Mouse (Mus musculus) embryonic facial prominence, embryonic 11.5 days (tissue): ENCODE measurements around the gene Dnajb7. TPM values are rescaled to one million over a fixed set of nuclear protein-coding genes. Genes with fewer than 3 reads are reported as not detected.
"Not testable (repeated sequence)": the region's sequence is repeated elsewhere in the genome, so short reads cannot be mapped to it uniquely, and the experiment has no call there.

Source experiments
- ATAC-seq: fragments of 200-750 bp; cut with Nextera tagmentation; replicated peaks from 2 replicates; pipeline ENCODE4 v1.8.0; 2017; ENCODE audit warnings: low read depth; ENCODE audit not compliant: insufficient number of reproducible peaks, low FRiP score, low TSS enrichment
- DNase-seq: peaks from one replicate; pipeline ENCODE4 v3.0.0-alpha.2; 2015; ENCODE audit warnings: low spot score
- H3K27ac ChIP-seq: fragments of 300-500 bp; sonication (generic); replicated peaks from 2 replicates; pipeline ENCODE4 v1.5.1; 2014; ENCODE audit warnings: mild to moderate bottlenecking, low read depth, low read length, control low read depth
- H3K27me3 ChIP-seq: fragments of 300-500 bp; sonication (generic); 2 replicates; pipeline ENCODE4 v1.6.1; 2014; ENCODE audit warnings: mild to moderate bottlenecking, low read length, moderate library complexity, mixed read lengths; ENCODE audit not compliant: control insufficient read depth, insufficient read depth
- H3K36me3 ChIP-seq: fragments of 300-500 bp; sonication (generic); replicated peaks from 2 replicates; pipeline ENCODE4 v1.6.1; 2014; ENCODE audit warnings: low read depth, mild to moderate bottlenecking, low read length, moderate library complexity, mixed read lengths; ENCODE audit not compliant: control insufficient read depth, insufficient read depth
- H3K4me1 ChIP-seq: fragments of 300-500 bp; sonication (generic); 2 replicates; pipeline ENCODE4 v1.6.1; 2014; ENCODE audit warnings: low read length, mixed read lengths; ENCODE audit not compliant: control insufficient read depth, insufficient read depth
- H3K4me2 ChIP-seq: fragments of 300-500 bp; sonication (generic); 2 replicates; pipeline ENCODE4 v1.6.1; 2014; ENCODE audit warnings: low read depth, mild to moderate bottlenecking, control low read depth, low read length, moderate library complexity
- H3K4me3 ChIP-seq: fragments of 300-500 bp; sonication (generic); 2 replicates; pipeline ENCODE4 v1.5.1; 2014; ENCODE audit warnings: low read depth, low read length, control low read depth
- H3K9ac ChIP-seq: fragments of 300-500 bp; sonication (generic); replicated peaks from 2 replicates; pipeline ENCODE4 v1.6.1; 2014; ENCODE audit warnings: mild to moderate bottlenecking, control low read depth, low read length
- H3K9me3 ChIP-seq: fragments of 300-500 bp; sonication (generic); replicated peaks from 2 replicates; pipeline ENCODE4 v1.6.1; 2016; ENCODE audit warnings: mild to moderate bottlenecking, low read length, inconsistent platforms, mixed read lengths; ENCODE audit not compliant: control insufficient read depth
- WGBS: fragments of 180-500 bp; shearing (Covaris S2); extraction: QIAGEN DNeasy Blood & Tissue Kit; methylation state at CpG from one replicate; pipeline ENCODE4 v1.1.7; 2014; 5-methylcytosine and 5-hydroxymethylcytosine counted together
- polyA plus RNA-seq: library from polyadenylated mRNA; unstranded; fragments of >200 nt; fragmentation: Nextera tagmentation; extraction: Ambion mirVana; gene quantifications from 2 replicates; pipeline ENCODE4 v1.2.1, GENCODE M21; 2014

Dnajb7 gene
- polyA plus RNA-seq, 1 experiment from 2014 or later = 0.45 TPM

- Histone ChIP-seq H3K4me3 (no peak overlapping the region), H3K27ac (no peak overlapping the region), H3K9me3 (no peaks in the 10 kb centered on the region), H3K4me2 (no peak overlapping the region), H3K27me3 (no peaks in the 10 kb centered on the region), H3K36me3 (no peaks in the 10 kb centered on the region), H3K4me1 (no peaks in the 10 kb centered on the region), H3K9ac (no peak overlapping the region)
- WGBS = 74% methylated on average over 1 of the region's 1 CpGs
- no peak for ATAC-seq
- DNase-seq = no peak
Measured at GRCm38 (mm10) chr15:81421454-81421853, 13.4 kb upstream of the Dnajb7 start.

GRCm38 (mm10) chr15:81418065-81418464, 10.0 kb upstream of the Dnajb7 start:
- 82% methylated on average over 4 of the region's 4 CpGs for WGBS
- no peaks in the 10 kb centered on the region for H3K4me1 ChIP-seq
- no peaks in the 10 kb centered on the region for H3K27me3 ChIP-seq
- DNase-seq (no peak), ATAC-seq (no peak)
- no peak overlapping the region for H3K27ac ChIP-seq
- H3K4me2 ChIP-seq = no peak overlapping the region
- H3K36me3 ChIP-seq = no peaks in the 10 kb centered on the region
- H3K9ac ChIP-seq = no peak overlapping the region
- H3K9me3 ChIP-seq = no peaks in the 10 kb centered on the region
- H3K4me3 ChIP-seq = no peak overlapping the region

- H3K27ac ChIP-seq, H3K4me1 ChIP-seq, H3K36me3 ChIP-seq, H3K27me3 ChIP-seq, H3K9me3 ChIP-seq, H3K4me3 ChIP-seq: not testable (repeated sequence)
- peak; percentile 75 for DNase-seq
- ATAC-seq = peak; percentile 85
- peak overlapping the region; percentile 47 for H3K9ac ChIP-seq
- WGBS = 5% methylated on average over 22 of the region's 22 CpGs
- H3K4me2 ChIP-seq = peak overlapping the region; percentile 33; the same call in 1 of the 2 replicates
Measured at GRCm38 (mm10) chr15:81416763-81417310, 8.7 kb upstream of the Dnajb7 start.

- WGBS = 91% methylated on average over 3 of the region's 3 CpGs
- H3K27me3 ChIP-seq = no peaks in the 10 kb centered on the region
- no peak overlapping the region for H3K4me2 ChIP-seq
- H3K4me3 ChIP-seq = no peak overlapping the region
- H3K9ac ChIP-seq = no peak overlapping the region
- DNase-seq (no peak), ATAC-seq (no peak)
- H3K36me3 ChIP-seq = no peaks in the 10 kb centered on the region
- H3K27ac ChIP-seq = no peak overlapping the region
- H3K4me1 ChIP-seq = no peaks in the 10 kb centered on the region
- no peaks in the 10 kb centered on the region for H3K9me3 ChIP-seq
Measured at GRCm38 (mm10) chr15:81405008-81405407, 3.1 kb downstream of the Dnajb7 start.

GRCm38 (mm10) chr15:81399638-81400315, 8.3 kb downstream of the Dnajb7 start, which contains the start of the genes St13 and Xpnpep3:
Gene St13 (minus strand): TSS chr15:81400077.
Gene Xpnpep3 (plus strand): TSS chr15:81400138.
- DNase-seq = peak; percentile 96
- H3K4me2 ChIP-seq = peak within 1 kb of the TSS; percentile 56
- H3K36me3 ChIP-seq = no peaks in the 10 kb centered on the region
- no peaks in the 10 kb centered on the region for H3K9me3 ChIP-seq
- H3K9ac ChIP-seq = peak within 1 kb of the TSS; percentile 75
- under 1% methylated on average over 50 of the region's 50 CpGs for WGBS
- no peaks in the 10 kb centered on the region for H3K27me3 ChIP-seq
- H3K4me1 ChIP-seq = no peaks in the 10 kb centered on the region
- ATAC-seq = peak; percentile 99
- peak within 1 kb of the TSS; percentile 70 for H3K4me3 ChIP-seq
- peak within 1 kb of the TSS; percentile 47 for H3K27ac ChIP-seq

GRCm38 (mm10) chr15:81399297-81399637, 8.8 kb downstream of the Dnajb7 start:
- peak overlapping the region; percentile 47 for H3K27ac ChIP-seq
- no peak; the same call in 1 of the 2 replicates for ATAC-seq
- peak overlapping the region; percentile 70 for H3K4me3 ChIP-seq
- H3K9ac ChIP-seq = peak overlapping the region; percentile 75
- H3K4me1 ChIP-seq = no peaks in the 10 kb centered on the region
- H3K9me3 ChIP-seq = no peaks in the 10 kb centered on the region
- 0% methylated on average over 21 of the region's 21 CpGs for WGBS
- no peaks in the 10 kb centered on the region for H3K36me3 ChIP-seq
- DNase-seq = no peak
- no peaks in the 10 kb centered on the region for H3K27me3 ChIP-seq
- H3K4me2 ChIP-seq = peak overlapping the region; percentile 49

GRCm38 (mm10) chr15:81398189-81398588, 9.9 kb downstream of the Dnajb7 start:
- Histone ChIP-seq H3K36me3 (no peaks in the 10 kb centered on the region), H3K4me3 (peak overlapping the region; percentile 70), H3K9me3 (no peaks in the 10 kb centered on the region), H3K9ac (no peak overlapping the region), H3K4me2 (peak overlapping the region; percentile 49), H3K4me1 (no peaks in the 10 kb centered on the region), H3K27me3 (no peaks in the 10 kb centered on the region), H3K27ac (no peak overlapping the region)
- no peak for DNase-seq
- no peak for ATAC-seq

- no peaks in the 10 kb centered on the region for H3K27me3 ChIP-seq
- no peak overlapping the region for H3K4me2 ChIP-seq
- no peak overlapping the region for H3K4me3 ChIP-seq
- H3K9ac ChIP-seq = no peak overlapping the region
- no peaks in the 10 kb centered on the region for H3K9me3 ChIP-seq
- no peaks in the 10 kb centered on the region for H3K4me1 ChIP-seq
- H3K36me3 ChIP-seq = peaks cover 5% of the 10 kb centered on the region
- H3K27ac ChIP-seq = no peak overlapping the region
- DNase-seq (no peak), ATAC-seq (no peak)
- 90% methylated on average over 8 of the region's 8 CpGs for WGBS
Measured at GRCm38 (mm10) chr15:81394211-81394915, 13.7 kb downstream of the Dnajb7 start.
